Mouse (Mus musculus): ENCODE results near the gene Bmpr1a. TPM values are rescaled to one million over a fixed set of nuclear protein-coding genes. Genes with fewer than 3 reads are reported as not detected.

The Bmpr1a gene
- polyA plus RNA-seq, 1 experiment from 2014 or later, result 37.5 TPM

GRCm38 (mm10) chr14:34503759-34504158 is 618 bp upstream of the Bmpr1a start:
- H3K4me1 ChIP-seq, result peaks cover 32% of the 10 kb centered on the region
- H3K4me3 ChIP-seq, result no peak overlapping the region
- no peak overlapping the region for H3K9ac ChIP-seq
- H3K9me3 ChIP-seq, result no peaks in the 10 kb centered on the region
- no peak for ATAC-seq (ENCODE audit: low FRiP score, low read depth)
- H3K27ac ChIP-seq, result no peak overlapping the region
- H3K4me2 ChIP-seq (replicated peaks), result peak overlapping the region; percentile 65
- no peaks in the 10 kb centered on the region for H3K36me3 ChIP-seq
- 39% methylated on average over 6 of the region's 6 CpGs for WGBS
- no peaks in the 10 kb centered on the region for H3K27me3 ChIP-seq (replicated peaks)

- Histone ChIP-seq H3K36me3 (no peaks in the 10 kb centered on the region), H3K9me3 (no peaks in the 10 kb centered on the region), H3K4me3 (peak overlapping the region; percentile 84)
Measured at GRCm38 (mm10) chr14:34502475-34503324, 441 bp downstream of the Bmpr1a start.

GRCm38 (mm10) chr14:34501804-34502474 is 1.2 kb downstream of the Bmpr1a start:
- Histone ChIP-seq H3K4me2 (replicated peaks) (peak overlapping the region; percentile 65), H3K9ac (peak overlapping the region; percentile 96), H3K9me3 (no peaks in the 10 kb centered on the region), H3K27ac (peak overlapping the region; percentile 87), H3K4me3 (peak overlapping the region; percentile 84), H3K27me3 (replicated peaks) (no peaks in the 10 kb centered on the region), H3K36me3 (no peaks in the 10 kb centered on the region), H3K4me1 (peaks cover 22% of the 10 kb centered on the region)
- ATAC-seq (ENCODE audit: low FRiP score, low read depth), result peak; percentile 52
- WGBS, result under 1% methylated on average over 76 of the region's 77 CpGs

More at GRCm38 (mm10) chr14:34502475-34503324, 441 bp downstream of the Bmpr1a start:
- H3K4me2 ChIP-seq (replicated peaks), result peak overlapping the region; percentile 65
- peak; percentile 92 for ATAC-seq (ENCODE audit: low FRiP score, low read depth)
- WGBS, result under 1% methylated on average over 98 of the region's 115 CpGs
- no peaks in the 10 kb centered on the region for H3K27me3 ChIP-seq (replicated peaks)
- peaks cover 23% of the 10 kb centered on the region for H3K4me1 ChIP-seq
- peak overlapping the region; percentile 96 for H3K9ac ChIP-seq
- H3K27ac ChIP-seq, result peak overlapping the region; percentile 87

GRCm38 (mm10) chr14:34501447-34501803 is 1.7 kb downstream of the Bmpr1a start:
- ATAC-seq (ENCODE audit: low FRiP score, low read depth), result no peak
- no peaks in the 10 kb centered on the region for H3K27me3 ChIP-seq (replicated peaks)
- H3K9me3 ChIP-seq, result no peaks in the 10 kb centered on the region
- WGBS, result under 1% methylated on average over 16 of the region's 16 CpGs
- H3K4me3 ChIP-seq, result peak overlapping the region; percentile 84
- peaks cover 22% of the 10 kb centered on the region for H3K4me1 ChIP-seq
- H3K27ac ChIP-seq, result no peak overlapping the region
- H3K36me3 ChIP-seq, result no peaks in the 10 kb centered on the region
- H3K4me2 ChIP-seq (replicated peaks), result peak overlapping the region; percentile 65
- peak overlapping the region; percentile 96 for H3K9ac ChIP-seq

- WGBS, result 11% methylated on average over 4 of the region's 4 CpGs
- no peak for ATAC-seq (ENCODE audit: low FRiP score, low read depth)
- Histone ChIP-seq H3K9me3 (no peaks in the 10 kb centered on the region), H3K4me2 (replicated peaks) (peak overlapping the region; percentile 65), H3K4me1 (peaks cover 22% of the 10 kb centered on the region), H3K36me3 (no peaks in the 10 kb centered on the region), H3K4me3 (no peak overlapping the region), H3K27ac (no peak overlapping the region), H3K9ac (no peak overlapping the region), H3K27me3 (replicated peaks) (no peaks in the 10 kb centered on the region)
Measured at GRCm38 (mm10) chr14:34500309-34500708, 2.8 kb downstream of the Bmpr1a start.

- no peak overlapping the region for H3K9ac ChIP-seq
- H3K27ac ChIP-seq, result no peak overlapping the region
- H3K4me3 ChIP-seq, result no peak overlapping the region
- WGBS, result 74% methylated on average over 4 of the region's 4 CpGs
- H3K27me3 ChIP-seq (replicated peaks), result no peaks in the 10 kb centered on the region
- ATAC-seq (ENCODE audit: low FRiP score, low read depth), result no peak
- peaks cover 22% of the 10 kb centered on the region for H3K4me1 ChIP-seq
- peak overlapping the region; percentile 65; the same call in 1 of the 2 replicates for H3K4me2 ChIP-seq (replicated peaks)
- no peaks in the 10 kb centered on the region for H3K9me3 ChIP-seq
- H3K36me3 ChIP-seq, result no peaks in the 10 kb centered on the region
Measured at GRCm38 (mm10) chr14:34499664-34500063, 3.5 kb downstream of the Bmpr1a start.

GRCm38 (mm10) chr14:34497346-34497745 is 5.8 kb downstream of the Bmpr1a start:
- H3K9ac ChIP-seq, result no peak overlapping the region
- H3K9me3 ChIP-seq, result no peaks in the 10 kb centered on the region
- no peak for ATAC-seq (ENCODE audit: low FRiP score, low read depth)
- WGBS, result 82% methylated on average over 3 of the region's 3 CpGs
- H3K4me3 ChIP-seq, result no peak overlapping the region
- no peak overlapping the region for H3K4me2 ChIP-seq (replicated peaks)
- no peaks in the 10 kb centered on the region for H3K27me3 ChIP-seq (replicated peaks)
- H3K4me1 ChIP-seq, result peaks cover 18% of the 10 kb centered on the region
- no peaks in the 10 kb centered on the region for H3K36me3 ChIP-seq
- H3K27ac ChIP-seq, result no peak overlapping the region

GRCm38 (mm10) chr14:34493682-34494081 is 9.5 kb downstream of the Bmpr1a start:
- Histone ChIP-seq H3K4me1 (no peaks in the 10 kb centered on the region), H3K27ac (no peak overlapping the region), H3K27me3 (replicated peaks) (no peaks in the 10 kb centered on the region), H3K4me3 (no peak overlapping the region), H3K4me2 (replicated peaks) (no peak overlapping the region), H3K36me3 (no peaks in the 10 kb centered on the region), H3K9me3 (no peaks in the 10 kb centered on the region), H3K9ac (no peak overlapping the region)
- ATAC-seq (ENCODE audit: low FRiP score, low read depth), result no peak
- 91% methylated on average over 3 of the region's 3 CpGs for WGBS

- H3K27me3 ChIP-seq (replicated peaks), result no peaks in the 10 kb centered on the region
- H3K4me1 ChIP-seq, result no peaks in the 10 kb centered on the region
- H3K9ac ChIP-seq, result no peak overlapping the region
- H3K27ac ChIP-seq, result no peak overlapping the region
- no peak overlapping the region for H3K4me3 ChIP-seq
- 93% methylated on average over 2 of the region's 2 CpGs for WGBS
- no peak for ATAC-seq (ENCODE audit: low FRiP score, low read depth)
- no peaks in the 10 kb centered on the region for H3K36me3 ChIP-seq
- H3K4me2 ChIP-seq (replicated peaks), result no peak overlapping the region
- no peaks in the 10 kb centered on the region for H3K9me3 ChIP-seq
Measured at GRCm38 (mm10) chr14:34492688-34493087, 10.5 kb downstream of the Bmpr1a start.

- H3K9ac ChIP-seq, result no peak overlapping the region
- no peaks in the 10 kb centered on the region for H3K4me1 ChIP-seq
- H3K9me3 ChIP-seq, result no peaks in the 10 kb centered on the region
- WGBS, result 87% methylated on average over 1 of the region's 1 CpGs
- no peak overlapping the region for H3K4me2 ChIP-seq (replicated peaks)
- H3K27ac ChIP-seq, result no peak overlapping the region
- H3K36me3 ChIP-seq, result no peaks in the 10 kb centered on the region
- ATAC-seq (ENCODE audit: low FRiP score, low read depth), result no peak
- H3K27me3 ChIP-seq (replicated peaks), result no peaks in the 10 kb centered on the region
- H3K4me3 ChIP-seq, result no peak overlapping the region
Measured at GRCm38 (mm10) chr14:34490965-34491364, 12.2 kb downstream of the Bmpr1a start.

GRCm38 (mm10) chr14:34489928-34490327 is 13.2 kb downstream of the Bmpr1a start:
- Histone ChIP-seq H3K9me3 (no peaks in the 10 kb centered on the region), H3K9ac (no peak overlapping the region), H3K27me3 (replicated peaks) (no peaks in the 10 kb centered on the region), H3K36me3 (no peaks in the 10 kb centered on the region), H3K4me2 (replicated peaks) (no peak overlapping the region), H3K27ac (no peak overlapping the region), H3K4me3 (no peak overlapping the region), H3K4me1 (no peaks in the 10 kb centered on the region)
- no peak for ATAC-seq (ENCODE audit: low FRiP score, low read depth)
- 89% methylated on average over 2 of the region's 2 CpGs for WGBS

GRCm38 (mm10) chr14:34486169-34486568 is 17.0 kb downstream of the Bmpr1a start:
- Histone ChIP-seq H3K36me3 (no peaks in the 10 kb centered on the region), H3K4me1 (no peaks in the 10 kb centered on the region), H3K9ac (no peak overlapping the region), H3K9me3 (no peaks in the 10 kb centered on the region), H3K27ac (no peak overlapping the region), H3K27me3 (replicated peaks) (no peaks in the 10 kb centered on the region), H3K4me3 (no peak overlapping the region), H3K4me2 (replicated peaks) (no peak overlapping the region)
- WGBS, result 76% methylated on average over 8 of the region's 8 CpGs
- ATAC-seq (ENCODE audit: low FRiP score, low read depth), result no peak
